Mouse (Mus musculus): ENCODE data around the gene Bptf. TPM values are rescaled to one million over a fixed set of nuclear protein-coding genes. Genes with fewer than 3 reads are reported as not detected.

Bptf gene
- polyA plus RNA-seq, 1 experiment from 2014 or later, result 34.8 TPM

DNA sequence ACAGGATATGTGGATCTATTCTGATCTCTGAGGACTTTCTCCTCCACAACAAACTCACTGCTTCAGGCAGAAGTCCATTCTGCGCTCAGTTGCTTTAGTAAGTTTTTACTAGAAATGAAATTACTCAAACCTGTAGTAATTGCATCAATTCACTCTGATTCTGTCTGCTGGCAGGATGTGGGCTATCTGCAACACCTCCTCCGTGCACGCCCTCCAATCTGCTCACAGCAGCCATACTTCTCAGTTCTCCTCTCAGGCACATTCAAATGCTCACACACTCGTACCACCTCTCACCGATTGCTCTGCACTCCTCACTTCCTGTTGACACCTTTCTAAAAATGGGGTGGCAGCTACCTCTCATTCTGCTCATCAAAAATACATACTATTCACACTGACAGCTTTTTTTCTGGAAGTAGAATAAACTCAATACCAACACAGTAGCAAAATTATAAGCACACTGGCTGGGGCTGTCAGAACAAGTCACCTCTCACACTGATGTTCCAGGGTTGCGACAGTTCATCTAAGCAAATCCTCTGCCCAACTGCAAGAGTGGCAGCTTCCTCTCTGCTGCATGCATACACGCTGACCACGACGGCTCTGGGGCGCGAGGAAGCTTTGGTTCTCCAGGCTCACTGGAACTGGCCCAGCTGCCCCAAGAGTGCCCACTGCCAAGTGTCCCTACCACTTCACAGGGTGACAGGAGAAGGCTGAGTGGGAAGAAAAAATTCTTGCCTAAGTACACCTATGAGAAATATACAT is 29.3 kb downstream of the Bptf start:
- ATAC-seq (ENCODE audit: low read depth) (no peak), DNase-seq (ENCODE audit: low spot score) (no peak)
- Histone ChIP-seq H3K4me3 (ENCODE audit: low read depth, low read length) (no peak overlapping the region), H3K27ac (replicated peaks; ENCODE audit: low read depth, low read length) (no peak overlapping the region), H3K4me1 (ENCODE audit: control insufficient read depth, insufficient read depth, low read length) (peaks cover 7% of the 10 kb centered on the region), H3K36me3 (ENCODE audit: control insufficient read depth, insufficient read depth, low read length) (peaks cover 33% of the 10 kb centered on the region), H3K9ac (ENCODE audit: low read depth, low read length) (no peak overlapping the region), H3K4me2 (ENCODE audit: low read depth, low read length) (no peak overlapping the region), H3K9me3 (ENCODE audit: control insufficient read depth, low read length) (no peaks in the 10 kb centered on the region), H3K27me3 (replicated peaks; ENCODE audit: control insufficient read depth, insufficient read depth, low read length) (no peaks in the 10 kb centered on the region)
- 73% methylated on average over 11 of the region's 11 CpGs for WGBS

DNA sequence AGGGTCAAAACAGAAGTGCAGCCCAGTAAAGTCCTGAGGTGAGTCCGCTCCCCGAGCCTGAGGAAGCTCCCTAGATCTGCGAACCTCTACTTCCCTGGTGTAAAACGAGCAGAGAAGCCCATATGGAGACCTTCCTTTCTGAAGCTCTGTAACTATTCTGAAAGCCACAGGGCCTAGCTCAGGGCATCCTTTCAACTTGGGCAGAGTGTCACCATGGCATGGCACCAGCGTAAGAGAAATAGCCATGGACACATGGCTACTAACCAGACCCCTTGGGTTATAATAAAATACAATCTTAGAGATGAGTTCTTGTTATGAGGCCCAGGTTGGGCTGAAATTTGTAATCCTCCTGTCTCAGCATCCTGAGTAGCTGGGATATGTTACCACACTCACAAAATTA is 35.0 kb downstream of the Bptf start:
- Histone ChIP-seq H3K36me3 (ENCODE audit: control insufficient read depth, insufficient read depth, low read length) (peaks cover 58% of the 10 kb centered on the region), H3K4me1 (ENCODE audit: control insufficient read depth, insufficient read depth, low read length) (peaks cover under 1% of the 10 kb centered on the region; the same call in 1 of the 2 replicates), H3K27ac (replicated peaks; ENCODE audit: low read depth, low read length) (no peak overlapping the region), H3K9ac (ENCODE audit: low read depth, low read length) (no peak overlapping the region), H3K27me3 (replicated peaks; ENCODE audit: control insufficient read depth, insufficient read depth, low read length) (no peaks in the 10 kb centered on the region), H3K4me2 (ENCODE audit: low read depth, low read length) (no peak overlapping the region), H3K9me3 (ENCODE audit: control insufficient read depth, low read length) (no peaks in the 10 kb centered on the region), H3K4me3 (ENCODE audit: low read depth, low read length) (no peak overlapping the region)
- 93% methylated on average over 5 of the region's 5 CpGs for WGBS
- ATAC-seq (ENCODE audit: low read depth), result no peak
- no peak for DNase-seq (ENCODE audit: low spot score)

DNA sequence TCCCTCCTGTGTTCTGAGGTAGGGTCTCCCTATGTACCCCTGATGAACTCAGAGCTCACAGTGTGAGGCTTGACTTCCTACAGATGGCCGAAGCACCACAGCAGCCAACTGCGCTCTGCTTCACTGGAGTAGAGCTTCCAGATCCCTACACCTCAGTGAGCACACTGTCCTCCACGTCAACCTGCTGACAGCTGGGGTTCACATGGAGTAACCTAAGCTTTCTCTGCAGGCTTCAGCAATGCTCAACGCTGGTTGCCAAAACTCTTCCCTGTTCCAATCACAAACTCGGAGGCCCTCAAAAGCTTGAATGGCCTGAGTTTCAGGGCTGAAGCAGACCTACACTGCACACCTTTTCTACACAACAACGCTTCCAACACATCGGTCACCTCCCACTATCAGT is 38.1 kb downstream of the Bptf start:
- peaks cover 68% of the 10 kb centered on the region for H3K36me3 ChIP-seq (ENCODE audit: control insufficient read depth, insufficient read depth, low read length)
- H3K4me3 ChIP-seq (ENCODE audit: low read depth, low read length), result no peak overlapping the region

DNA sequence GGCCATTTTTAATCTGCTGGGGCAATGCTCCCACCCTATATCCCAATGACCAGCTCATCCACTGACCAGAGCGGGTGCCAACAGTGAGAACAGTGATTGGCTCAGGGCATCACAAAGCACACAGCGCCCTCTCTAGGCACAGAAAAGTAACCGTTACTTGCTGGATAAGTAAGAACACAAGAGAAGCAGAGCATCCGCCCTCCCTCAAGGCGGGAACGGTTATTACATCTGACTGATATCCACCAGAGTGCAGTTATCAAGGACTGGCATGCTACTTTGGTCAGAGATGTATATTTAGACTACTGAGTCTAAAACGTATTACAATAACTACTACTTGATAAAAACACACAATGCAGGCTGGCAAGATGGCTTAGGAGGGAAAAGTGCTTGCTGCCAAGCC is 39.3 kb downstream of the Bptf start:
- H3K4me2 ChIP-seq (ENCODE audit: low read depth, low read length), result no peak overlapping the region
- no peaks in the 10 kb centered on the region for H3K27me3 ChIP-seq (replicated peaks; ENCODE audit: control insufficient read depth, insufficient read depth, low read length)
- 93% methylated on average over 7 of the region's 7 CpGs for WGBS
- H3K4me3 ChIP-seq (ENCODE audit: low read depth, low read length), result no peak overlapping the region
- H3K9ac ChIP-seq (ENCODE audit: low read depth, low read length), result no peak overlapping the region
- no peak for DNase-seq (ENCODE audit: low spot score)
- H3K27ac ChIP-seq (replicated peaks; ENCODE audit: low read depth, low read length), result no peak overlapping the region
- peaks cover 56% of the 10 kb centered on the region for H3K36me3 ChIP-seq (ENCODE audit: control insufficient read depth, insufficient read depth, low read length)
- ATAC-seq (ENCODE audit: low read depth), result no peak
- no peaks in the 10 kb centered on the region for H3K4me1 ChIP-seq (ENCODE audit: control insufficient read depth, insufficient read depth, low read length)
- no peaks in the 10 kb centered on the region for H3K9me3 ChIP-seq (ENCODE audit: control insufficient read depth, low read length)

More for the DNA sequence above, 38.1 kb downstream of the Bptf start:
- Histone ChIP-seq H3K4me1 (ENCODE audit: control insufficient read depth, insufficient read depth, low read length) (no peaks in the 10 kb centered on the region), H3K27ac (replicated peaks; ENCODE audit: low read depth, low read length) (no peak overlapping the region), H3K4me2 (ENCODE audit: low read depth, low read length) (no peak overlapping the region), H3K27me3 (replicated peaks; ENCODE audit: control insufficient read depth, insufficient read depth, low read length) (no peaks in the 10 kb centered on the region), H3K9me3 (ENCODE audit: control insufficient read depth, low read length) (no peaks in the 10 kb centered on the region), H3K9ac (ENCODE audit: low read depth, low read length) (no peak overlapping the region)
- ATAC-seq (ENCODE audit: low read depth), result no peak
- 86% methylated on average over 7 of the region's 7 CpGs for WGBS
- no peak for DNase-seq (ENCODE audit: low spot score)

DNA sequence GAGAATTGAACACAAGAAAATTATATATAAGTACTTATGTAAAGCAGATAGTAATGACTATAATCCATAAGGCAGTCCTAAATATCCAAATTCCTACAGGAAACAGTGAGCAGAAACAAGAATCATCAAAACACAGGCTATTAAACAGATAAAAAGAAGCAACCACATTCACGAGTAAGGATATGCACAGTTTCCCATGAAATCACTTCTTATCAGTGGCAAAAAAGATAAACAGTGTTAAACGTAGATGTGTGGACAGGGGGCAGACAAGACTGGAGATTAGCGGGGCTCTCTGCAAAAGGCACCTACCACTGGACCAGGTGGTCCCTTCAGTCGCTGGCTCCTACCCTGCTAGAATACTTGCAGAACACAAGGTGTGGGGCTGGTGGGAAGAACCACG is 46.1 kb downstream of the Bptf start:
- H3K4me2 ChIP-seq (ENCODE audit: low read depth, low read length), result no peak overlapping the region
- ATAC-seq (ENCODE audit: low read depth), result no peak
- WGBS, result 82% methylated on average over 5 of the region's 5 CpGs
- H3K9ac ChIP-seq (ENCODE audit: low read depth, low read length), result no peak overlapping the region
- H3K27me3 ChIP-seq (replicated peaks; ENCODE audit: control insufficient read depth, insufficient read depth, low read length), result no peaks in the 10 kb centered on the region
- no peak overlapping the region for H3K27ac ChIP-seq (replicated peaks; ENCODE audit: low read depth, low read length)
- no peaks in the 10 kb centered on the region for H3K4me1 ChIP-seq (ENCODE audit: control insufficient read depth, insufficient read depth, low read length)
- no peaks in the 10 kb centered on the region for H3K9me3 ChIP-seq (ENCODE audit: control insufficient read depth, low read length)
- H3K36me3 ChIP-seq (ENCODE audit: control insufficient read depth, insufficient read depth, low read length), result peaks cover 56% of the 10 kb centered on the region
- DNase-seq (ENCODE audit: low spot score), result no peak
- no peak overlapping the region for H3K4me3 ChIP-seq (ENCODE audit: low read depth, low read length)

DNA sequence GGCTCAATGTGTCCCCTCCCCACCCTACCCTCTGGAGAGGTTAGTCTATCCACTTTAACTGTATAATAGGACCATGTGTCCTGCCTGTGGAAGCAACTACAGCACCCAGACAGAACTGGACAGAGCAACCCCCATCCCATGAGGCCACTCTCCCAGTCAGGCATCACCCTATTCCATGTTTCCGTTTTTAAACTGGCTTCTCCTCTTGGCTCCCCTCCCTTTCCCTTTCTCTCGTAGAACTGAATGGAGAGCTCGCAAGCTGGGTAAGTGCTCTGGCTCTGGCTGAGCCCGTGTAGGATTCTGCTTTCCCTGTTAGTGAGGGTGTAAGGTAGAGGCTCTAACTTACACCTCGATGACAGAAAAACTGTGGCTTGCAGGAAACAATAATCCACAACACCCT is 48.4 kb downstream of the Bptf start:
- H3K4me1 ChIP-seq (ENCODE audit: control insufficient read depth, insufficient read depth, low read length), result no peaks in the 10 kb centered on the region
- H3K36me3 ChIP-seq (ENCODE audit: control insufficient read depth, insufficient read depth, low read length), result peaks cover 68% of the 10 kb centered on the region
- 83% methylated on average over 5 of the region's 5 CpGs for WGBS
- no peaks in the 10 kb centered on the region for H3K27me3 ChIP-seq (replicated peaks; ENCODE audit: control insufficient read depth, insufficient read depth, low read length)
- H3K4me2 ChIP-seq (ENCODE audit: low read depth, low read length), result no peak overlapping the region
- no peak for ATAC-seq (ENCODE audit: low read depth)
- H3K27ac ChIP-seq (replicated peaks; ENCODE audit: low read depth, low read length), result no peak overlapping the region
- H3K9ac ChIP-seq (ENCODE audit: low read depth, low read length), result no peak overlapping the region
- DNase-seq (ENCODE audit: low spot score), result no peak
- no peak overlapping the region for H3K4me3 ChIP-seq (ENCODE audit: low read depth, low read length)
- H3K9me3 ChIP-seq (ENCODE audit: control insufficient read depth, low read length), result no peaks in the 10 kb centered on the region

DNA sequence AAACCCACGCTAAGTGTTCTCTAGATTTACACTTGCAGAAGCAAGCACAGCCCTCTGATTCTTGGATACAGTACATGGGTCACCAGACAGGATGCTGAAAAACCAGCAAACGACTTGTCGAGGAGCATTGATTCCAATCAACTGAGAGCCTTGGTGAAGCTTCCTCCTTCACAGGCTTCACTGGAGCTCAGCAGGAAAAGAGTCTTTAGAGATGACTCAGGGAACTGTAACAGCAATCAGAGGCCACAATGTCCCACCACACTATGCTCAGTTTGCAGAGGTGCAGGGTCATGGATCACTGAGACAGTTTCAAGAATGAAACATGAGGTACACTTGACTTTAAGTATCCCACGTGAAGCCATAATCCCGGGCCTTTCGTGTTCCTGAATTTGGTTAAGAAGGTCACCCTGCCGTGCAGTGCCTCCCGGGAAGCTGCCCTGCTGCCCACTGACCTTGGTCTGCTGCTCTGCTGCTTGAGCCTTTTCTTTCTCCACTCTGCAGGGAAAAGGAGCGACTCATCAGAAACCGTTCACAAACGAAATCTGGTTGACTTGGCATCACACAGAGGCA is 66.6 kb downstream of the Bptf start:
- Histone ChIP-seq H3K4me3 (ENCODE audit: low read depth, low read length) (no peak overlapping the region), H3K27me3 (replicated peaks; ENCODE audit: control insufficient read depth, insufficient read depth, low read length) (no peaks in the 10 kb centered on the region), H3K4me1 (ENCODE audit: control insufficient read depth, insufficient read depth, low read length) (no peaks in the 10 kb centered on the region), H3K27ac (replicated peaks; ENCODE audit: low read depth, low read length) (no peak overlapping the region), H3K36me3 (ENCODE audit: control insufficient read depth, insufficient read depth, low read length) (peaks cover 89% of the 10 kb centered on the region), H3K9ac (ENCODE audit: low read depth, low read length) (no peak overlapping the region), H3K9me3 (ENCODE audit: control insufficient read depth, low read length) (no peaks in the 10 kb centered on the region), H3K4me2 (ENCODE audit: low read depth, low read length) (no peak overlapping the region)
- ATAC-seq (ENCODE audit: low read depth), result no peak
- WGBS, result 90% methylated on average over 11 of the region's 11 CpGs
- DNase-seq (ENCODE audit: low spot score), result no peak

DNA sequence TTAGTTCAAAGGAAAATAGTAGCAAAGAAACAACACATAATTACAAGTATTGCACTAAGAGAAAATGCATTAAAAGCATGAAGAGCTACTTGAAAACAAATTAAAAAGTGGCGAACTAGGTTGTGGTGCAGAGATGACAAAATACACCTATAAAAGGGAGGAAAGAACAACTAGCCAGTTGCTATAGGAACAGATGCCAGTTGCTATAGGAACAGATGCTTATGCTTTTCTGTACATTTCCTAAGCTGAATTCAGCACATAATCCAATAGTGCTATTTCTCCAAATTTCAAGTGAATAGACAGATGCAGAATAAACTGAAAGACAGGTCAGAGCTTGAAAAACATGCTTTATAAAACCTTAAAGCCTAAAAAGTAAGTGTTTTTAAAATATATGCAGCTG is 67.3 kb downstream of the Bptf start:
- Histone ChIP-seq H3K9me3 (ENCODE audit: control insufficient read depth, low read length) (no peaks in the 10 kb centered on the region), H3K4me1 (ENCODE audit: control insufficient read depth, insufficient read depth, low read length) (no peaks in the 10 kb centered on the region), H3K27me3 (replicated peaks; ENCODE audit: control insufficient read depth, insufficient read depth, low read length) (no peaks in the 10 kb centered on the region), H3K9ac (ENCODE audit: low read depth, low read length) (no peak overlapping the region), H3K4me3 (ENCODE audit: low read depth, low read length) (no peak overlapping the region), H3K36me3 (ENCODE audit: control insufficient read depth, insufficient read depth, low read length) (peaks cover 88% of the 10 kb centered on the region), H3K4me2 (ENCODE audit: low read depth, low read length) (no peak overlapping the region), H3K27ac (replicated peaks; ENCODE audit: low read depth, low read length) (no peak overlapping the region)
- WGBS, result 94% methylated on average over 1 of the region's 1 CpGs
- ATAC-seq (ENCODE audit: low read depth) (no peak), DNase-seq (ENCODE audit: low spot score) (no peak)

DNA sequence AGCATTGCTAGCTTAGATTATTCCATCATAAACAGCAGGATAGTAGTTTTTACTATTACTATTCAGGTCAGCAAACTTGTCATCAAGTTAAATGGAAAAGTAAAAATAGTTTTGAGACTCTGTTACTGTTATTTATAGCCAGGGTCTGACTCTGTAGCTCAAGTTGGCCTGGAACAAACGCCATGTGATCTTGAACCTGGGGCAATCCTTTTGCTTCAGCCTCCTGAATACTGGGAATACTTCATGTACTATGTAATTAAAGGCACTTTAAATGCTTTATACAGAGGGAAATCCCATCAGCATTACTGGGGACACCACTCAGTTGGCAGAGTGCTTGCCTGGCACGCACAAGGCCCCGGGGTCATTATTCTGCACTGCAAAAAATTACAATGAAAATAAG is 68.9 kb downstream of the Bptf start:
- DNase-seq (ENCODE audit: low spot score) (no peak), ATAC-seq (ENCODE audit: low read depth) (no peak)
- Histone ChIP-seq H3K4me1 (ENCODE audit: control insufficient read depth, insufficient read depth, low read length) (no peaks in the 10 kb centered on the region), H3K27ac (replicated peaks; ENCODE audit: low read depth, low read length) (no peak overlapping the region), H3K36me3 (ENCODE audit: control insufficient read depth, insufficient read depth, low read length) (peaks cover 97% of the 10 kb centered on the region), H3K4me3 (ENCODE audit: low read depth, low read length) (no peak overlapping the region), H3K27me3 (replicated peaks; ENCODE audit: control insufficient read depth, insufficient read depth, low read length) (no peaks in the 10 kb centered on the region), H3K9ac (ENCODE audit: low read depth, low read length) (no peak overlapping the region), H3K4me2 (ENCODE audit: low read depth, low read length) (no peak overlapping the region), H3K9me3 (ENCODE audit: control insufficient read depth, low read length) (no peaks in the 10 kb centered on the region)
- 96% methylated on average over 3 of the region's 3 CpGs for WGBS

Data from embryonic facial prominence, embryonic 14.5 days (tissue).